Mouse (Mus musculus) heart, postnatal 0 days (tissue): ENCODE data around the gene Srbd1.

Source experiments
- CTCF ChIP-seq: IDR thresholded peaks from 2 replicates; pipeline ENCODE4 v1.5.1; 2016; ENCODE audit warnings: antibody characterized with exemption, control low read depth, low read depth
- EP300 ChIP-seq: IDR thresholded peaks from 2 replicates; pipeline ENCODE4 v1.6.1; 2016; ENCODE audit warnings: antibody characterized with exemption, low read depth

- TF ChIP-seq EP300 (no peak), CTCF (no peak)
Measured at GRCm38 (mm10) chr17:86169092-86169491, 24.1 kb upstream of the Srbd1 start.
